Mouse (Mus musculus): ENCODE measurements at regions not wholly inside any gene's neighbourhood (a gene's known extent, or its start where the extent isn't known, plus 50 kb on each side); places are given as distances from the start of the nearest gene placed in this dataset.
"Not testable (repeated sequence)": the region's sequence is repeated elsewhere in the genome, so short reads cannot be mapped to it uniquely, and the experiment has no call there.

DNA sequence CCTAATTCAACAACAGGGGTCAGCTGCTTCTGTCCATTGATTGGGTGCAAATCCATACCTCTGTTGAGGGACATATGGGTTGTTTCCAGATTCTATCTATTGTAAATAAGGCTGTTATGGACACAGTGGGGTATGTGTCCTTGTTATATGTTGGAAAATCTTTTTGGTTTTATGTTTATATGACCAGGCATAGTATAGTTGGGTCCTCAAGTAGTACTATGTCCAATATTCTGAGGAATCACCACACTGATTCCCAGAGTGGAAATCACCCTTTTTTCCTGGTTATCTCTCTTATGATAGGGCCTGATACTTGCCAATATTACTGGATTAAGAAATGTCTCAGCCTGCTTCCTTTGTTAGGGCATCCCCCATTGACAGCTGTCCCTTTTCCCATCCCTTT is 1471.0 kb downstream of the Kcnt2 start:
- DNase-seq (ENCODE audit: low read depth): no peak

GRCm38 (mm10) chr1:141717510-141717909 is 1471.6 kb downstream of the Kcnt2 start:
- DNase-seq (ENCODE audit: low read depth): no peak

DNA sequence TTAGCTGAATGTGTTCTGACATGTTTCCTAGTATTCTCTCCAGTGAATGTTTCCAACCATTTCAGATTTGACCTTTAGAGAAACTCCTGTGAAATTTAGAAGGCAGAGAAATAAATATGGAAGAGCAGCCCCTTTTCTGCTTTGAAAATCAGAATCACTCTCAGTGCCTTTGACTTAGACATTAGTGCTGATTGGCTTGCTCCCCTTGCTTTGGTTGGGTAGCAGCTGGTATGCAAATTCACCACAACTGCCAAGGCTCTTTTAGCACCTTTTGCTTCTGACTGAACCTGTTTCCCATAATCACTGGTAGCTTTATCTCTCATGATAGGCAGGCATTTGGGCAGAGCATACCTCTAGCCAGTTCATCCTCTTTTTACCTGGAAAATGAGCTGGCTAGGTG is 1495.3 kb downstream of the Kcnt2 start:
- no peak for DNase-seq (ENCODE audit: low read depth)

DNA sequence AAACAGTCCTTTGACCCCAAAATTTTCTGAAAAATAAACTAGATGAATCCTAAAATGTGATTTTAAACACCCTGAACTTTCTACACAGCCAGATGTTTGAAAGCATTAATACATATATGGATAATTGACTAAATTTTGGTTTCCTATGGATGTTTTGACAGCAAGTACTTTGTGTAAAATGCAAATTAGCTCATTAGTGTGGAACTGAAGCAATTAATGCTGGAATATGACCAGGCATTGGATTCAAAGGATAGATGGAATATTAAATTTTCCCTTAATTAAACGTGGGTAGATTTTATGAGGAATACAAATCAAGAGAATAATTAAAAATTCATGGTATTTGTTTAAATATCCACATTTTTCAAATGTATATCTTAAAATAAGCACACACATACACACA is 1530.1 kb downstream of the Kcnt2 start:
- no peak for DNase-seq (ENCODE audit: low read depth)

DNA sequence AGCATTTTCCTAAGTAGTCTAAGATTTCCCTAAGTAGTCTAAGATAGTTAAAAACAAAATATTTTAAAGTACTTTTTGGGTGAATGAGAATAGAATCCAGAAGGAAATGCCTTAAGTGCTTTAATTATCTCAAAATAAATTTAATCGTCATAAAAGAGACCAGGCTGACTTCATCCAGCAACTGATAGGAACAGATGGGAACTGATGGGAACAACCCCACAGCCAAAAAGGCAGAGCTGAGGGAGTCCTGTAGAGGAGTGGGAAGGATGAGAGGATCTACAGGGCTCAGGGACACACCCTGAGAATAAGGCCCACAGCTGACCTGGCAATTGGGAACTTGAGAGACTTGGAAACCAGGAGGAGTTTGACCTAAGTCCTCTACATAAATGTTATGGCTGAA is 1537.4 kb downstream of the Kcnt2 start:
- no peak for DNase-seq (ENCODE audit: low read depth)

GRCm38 (mm10) chr1:141813315-141814158 is 1567.6 kb downstream of the Kcnt2 start:
- no peak for DNase-seq (ENCODE audit: low read depth)

DNA sequence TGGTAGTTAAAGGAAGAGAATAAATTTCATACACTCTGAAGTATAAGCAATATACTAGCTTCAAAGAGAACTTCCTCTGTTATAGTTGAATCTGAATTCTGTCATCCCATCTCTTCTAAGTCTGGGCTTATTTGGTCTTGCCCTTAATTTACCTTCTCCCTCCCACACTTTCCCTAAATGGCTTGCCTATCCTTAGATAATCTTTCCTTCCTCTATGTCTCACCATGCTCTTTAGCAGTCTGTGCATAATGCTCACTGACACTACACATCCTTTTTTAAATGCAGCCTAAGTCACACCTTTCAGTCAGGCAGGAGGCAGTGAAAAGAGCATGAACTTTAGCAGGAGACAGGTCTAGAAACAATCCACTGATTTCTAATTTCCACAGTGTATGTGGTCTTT is 1585.5 kb downstream of the Kcnt2 start:
- no peak for DNase-seq (ENCODE audit: low read depth)

DNA sequence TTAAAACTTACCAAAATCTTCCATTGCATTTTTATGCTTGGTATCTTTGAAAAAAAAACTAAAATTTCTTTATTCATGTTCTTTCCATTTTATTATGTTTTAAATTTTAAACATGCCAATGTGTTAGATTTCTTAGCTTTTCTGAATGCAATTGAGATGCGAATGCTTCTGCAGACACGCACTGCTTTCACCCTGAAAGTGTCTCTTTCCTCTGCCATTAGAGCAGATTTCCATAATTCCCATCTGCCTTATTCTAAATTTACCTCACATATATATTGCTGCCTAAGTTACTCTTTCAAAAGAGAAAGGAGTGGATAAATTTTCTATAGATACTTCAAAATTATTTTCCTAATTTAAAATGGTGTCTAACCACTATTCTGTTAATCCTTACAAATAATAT is 1596.6 kb downstream of the Kcnt2 start:
- DNase-seq (ENCODE audit: low read depth): no peak

DNA sequence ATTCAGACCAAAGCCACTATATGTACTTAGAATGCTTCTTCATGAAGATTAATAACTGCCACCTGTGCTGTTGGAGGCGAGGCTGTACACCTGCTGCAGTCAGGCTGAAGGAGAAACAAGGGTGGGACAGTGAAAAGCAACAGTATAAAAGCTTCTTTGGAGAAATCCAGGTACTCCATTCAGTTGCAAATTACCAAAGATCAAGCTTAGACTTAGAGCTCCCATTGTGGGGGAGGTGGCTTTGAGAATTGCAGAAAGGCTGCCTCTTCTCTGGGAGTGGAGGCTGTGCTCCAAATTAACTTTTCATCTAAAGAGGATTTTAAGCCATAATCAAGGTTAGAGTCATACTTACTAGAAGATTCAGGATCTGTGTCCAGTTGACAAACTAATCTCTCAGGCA is 1607.9 kb downstream of the Kcnt2 start:
- not testable (repeated sequence) for DNase-seq (ENCODE audit: low read depth)

- peak; percentile 75 for DNase-seq (ENCODE audit: low read depth)
Measured at GRCm38 (mm10) chr1:141884356-141884755, 1638.4 kb downstream of the Kcnt2 start.

GRCm38 (mm10) chr1:141897924-141898455 is 1652.0 kb downstream of the Kcnt2 start:
- DNase-seq (ENCODE audit: low read depth): peak; percentile 73

GRCm38 (mm10) chr1:141911714-141912398 is 1665.9 kb downstream of the Kcnt2 start:
- DNase-seq (ENCODE audit: low read depth): no peak

- no peak for DNase-seq (ENCODE audit: low read depth)
Measured at GRCm38 (mm10) chr1:141926194-141926593, 1680.2 kb downstream of the Kcnt2 start.

GRCm38 (mm10) chr1:141926804-141927203 is 1680.8 kb downstream of the Kcnt2 start:
- no peak for DNase-seq (ENCODE audit: low read depth)

DNA sequence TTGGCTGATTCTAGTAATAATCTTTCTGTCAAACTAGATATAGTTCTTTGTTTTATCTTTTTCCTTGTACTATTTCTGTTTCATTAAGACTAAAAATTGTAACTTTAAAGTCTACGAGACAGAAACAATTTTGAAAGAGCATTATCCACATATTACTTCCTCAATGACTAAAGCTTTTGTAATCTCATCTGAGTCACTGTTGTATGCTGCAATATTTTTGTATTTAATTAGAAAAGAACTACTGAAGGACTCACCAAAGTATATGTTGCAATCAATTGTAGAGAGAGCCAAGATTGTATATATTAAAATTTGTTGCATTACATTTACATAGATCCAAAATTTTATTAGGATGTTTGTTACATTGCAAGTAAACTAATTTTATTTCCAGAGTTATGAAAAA is 1692.4 kb upstream of the B3galt2 start:
- DNase-seq (ENCODE audit: low read depth): peak; percentile 82

- DNase-seq (ENCODE audit: low read depth): no peak
Measured at GRCm38 (mm10) chr1:141954323-141954867, 1686.1 kb upstream of the B3galt2 start.

- peak; percentile 49 for DNase-seq (ENCODE audit: low read depth)
Measured at GRCm38 (mm10) chr1:141961743-141962142, 1678.7 kb upstream of the B3galt2 start.

DNA sequence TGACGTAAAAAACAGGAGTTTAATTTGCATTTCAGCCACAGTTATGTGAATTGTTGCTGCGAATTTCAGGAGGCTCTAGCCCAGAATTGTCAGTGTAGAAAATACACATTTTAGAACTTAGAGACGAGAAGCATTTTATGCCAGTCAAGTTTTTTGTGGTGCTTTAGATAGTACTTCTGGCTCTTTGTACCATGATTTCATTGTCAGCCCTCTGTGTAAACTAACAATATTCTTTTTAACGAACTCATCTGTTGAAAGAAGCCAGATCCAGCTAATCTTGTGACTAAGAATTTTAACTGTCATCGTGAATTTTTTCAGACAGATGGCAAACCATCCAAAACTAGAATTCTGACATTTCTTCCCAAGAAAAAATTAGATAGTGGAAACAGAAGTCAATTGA is 1672.3 kb upstream of the B3galt2 start:
- DNase-seq (ENCODE audit: low read depth): no peak

DNA sequence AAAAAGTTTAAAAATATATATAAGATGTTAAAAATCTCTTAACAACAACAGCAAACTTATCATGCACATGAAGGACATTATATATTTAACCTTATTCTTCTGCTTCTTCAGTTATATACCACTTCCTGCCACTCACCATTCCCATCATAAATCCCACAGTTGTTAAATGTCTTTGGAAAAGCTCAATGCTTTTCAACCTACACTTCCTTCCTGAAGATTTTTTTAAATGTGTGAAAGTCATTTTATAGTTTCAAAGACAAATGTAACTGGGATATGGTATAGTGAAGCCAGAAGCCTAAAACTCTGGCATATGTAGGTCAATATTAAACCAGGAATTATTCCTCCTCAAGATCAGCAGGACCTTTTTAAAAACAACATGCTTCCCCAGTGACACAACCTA is 1666.1 kb upstream of the B3galt2 start:
- DNase-seq (ENCODE audit: low read depth): no peak

DNA sequence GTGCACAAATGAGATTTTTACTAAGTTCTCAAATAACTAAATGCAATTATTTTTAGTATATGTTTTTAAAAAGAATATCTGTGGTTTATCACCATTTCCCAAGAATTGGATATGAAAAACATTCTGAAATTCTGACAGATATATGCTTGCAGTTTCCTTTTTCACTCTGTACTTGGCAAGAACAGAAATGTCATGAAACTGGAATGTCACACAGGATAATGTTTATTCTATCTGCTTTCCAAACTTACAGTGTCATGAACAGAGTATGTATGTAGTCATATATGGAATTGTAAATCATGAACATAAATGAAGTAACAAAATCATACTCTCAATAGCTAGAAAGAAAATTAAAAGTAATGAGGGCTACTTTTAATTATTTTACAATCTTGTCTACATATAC is 1640.7 kb upstream of the B3galt2 start:
- DNase-seq (ENCODE audit: low read depth): no peak

DNA sequence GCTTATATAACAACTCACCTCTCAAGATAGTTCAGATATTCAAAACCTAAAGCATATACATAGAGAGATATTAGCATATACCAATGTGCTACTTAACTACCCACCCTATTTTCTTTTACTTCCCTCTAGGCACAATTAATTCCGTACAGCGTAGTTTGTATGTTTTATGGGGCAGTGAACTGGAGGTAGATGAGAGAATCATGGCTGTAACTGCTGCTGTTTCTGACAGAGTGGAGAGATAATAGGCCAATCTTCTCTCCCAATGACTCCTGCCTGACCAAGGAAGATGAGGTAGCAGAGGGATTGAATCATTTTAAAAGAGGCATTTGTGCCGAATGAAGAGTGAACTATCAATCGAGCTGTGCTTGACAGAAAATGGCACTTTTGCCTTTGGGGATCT is 1640.1 kb upstream of the B3galt2 start:
- no peak for DNase-seq (ENCODE audit: low read depth)

DNA sequence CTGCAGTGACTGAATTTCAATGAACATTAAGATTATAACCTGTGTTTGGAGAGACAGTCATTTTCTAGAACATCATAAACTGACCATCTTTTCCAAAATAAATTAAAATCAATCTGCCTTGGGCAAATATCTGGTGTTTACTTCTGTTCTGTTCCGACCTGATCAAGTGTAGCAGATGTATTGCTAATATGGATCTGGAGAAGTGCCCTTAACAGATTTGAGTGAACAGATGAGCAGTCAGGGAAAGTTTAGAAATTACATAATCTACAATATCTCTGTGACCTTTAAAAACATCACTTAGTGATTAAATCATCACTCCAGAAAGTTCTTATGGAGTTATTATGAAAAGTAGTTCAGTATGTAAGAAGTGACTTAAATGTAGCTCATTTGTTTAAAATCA is 1634.1 kb upstream of the B3galt2 start:
- no peak for DNase-seq (ENCODE audit: low read depth)

DNA sequence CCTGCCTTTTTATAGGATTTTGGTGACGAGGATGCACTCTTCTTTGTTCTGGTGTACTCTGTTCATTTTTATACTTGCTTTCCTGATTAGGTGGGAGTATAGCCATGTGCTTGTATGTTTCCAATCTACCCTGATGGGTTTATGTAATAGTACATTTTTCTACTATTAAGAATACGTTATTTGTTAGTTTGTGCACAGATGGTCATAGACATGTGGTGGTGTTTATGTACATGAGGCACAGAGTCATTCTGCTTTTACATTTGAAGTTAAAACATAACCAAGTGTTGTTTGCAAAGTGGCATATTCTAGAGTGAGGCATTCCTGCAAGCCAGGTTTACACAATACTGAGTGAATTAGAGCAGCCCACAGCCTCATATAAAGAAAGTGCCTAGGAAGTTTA is 1597.7 kb upstream of the B3galt2 start:
- no peak for DNase-seq (ENCODE audit: low read depth)

All from 416B (cell line).